Mouse (Mus musculus) heart, embryonic 11.5 days (tissue): ENCODE results near the gene Bloc1s4. TPM values are rescaled to one million over a fixed set of nuclear protein-coding genes. Genes with fewer than 3 reads are reported as not detected.

ENCODE experiments used
- ATAC-seq: fragments of 200-750 bp; cut with Nextera tagmentation; replicated peaks from 2 replicates; pipeline ENCODE4 v1.8.0; 2017; ENCODE audit warnings: moderate library complexity; ENCODE audit not compliant: insufficient number of reproducible peaks, low FRiP score, low TSS enrichment
- H3K27ac ChIP-seq: fragments of 300-500 bp; sonication (generic); 2 replicates; pipeline ENCODE4 v1.5.1; 2014; ENCODE audit warnings: mild to moderate bottlenecking, low read depth, low read length
- H3K27me3 ChIP-seq: fragments of 300-500 bp; sonication (generic); 2 replicates; pipeline ENCODE4 v1.6.1; 2014; ENCODE audit warnings: mild to moderate bottlenecking, low read length, mixed read lengths; ENCODE audit not compliant: control insufficient read depth, insufficient read depth
- H3K36me3 ChIP-seq: fragments of 300-500 bp; sonication (generic); 2 replicates; pipeline ENCODE4 v1.6.1; 2014; ENCODE audit warnings: mild to moderate bottlenecking, low read length, moderate library complexity, mixed read lengths; ENCODE audit not compliant: control insufficient read depth, insufficient read depth
- H3K4me1 ChIP-seq: fragments of 300-500 bp; sonication (generic); 2 replicates; pipeline ENCODE4 v1.6.1; 2014; ENCODE audit warnings: low read length; ENCODE audit not compliant: control insufficient read depth, insufficient read depth
- H3K4me2 ChIP-seq: fragments of 300-500 bp; sonication (generic); 2 replicates; pipeline ENCODE4 v1.6.1; 2014; ENCODE audit warnings: mild to moderate bottlenecking, moderate library complexity
- H3K4me3 ChIP-seq: fragments of 300-500 bp; sonication (generic); 2 replicates; pipeline ENCODE4 v1.5.1; 2014; ENCODE audit warnings: low read depth, low read length
- H3K9ac ChIP-seq: fragments of 300-500 bp; sonication (generic); 2 replicates; pipeline ENCODE4 v1.6.1; 2014; ENCODE audit warnings: mild to moderate bottlenecking, low read depth, low read length, moderate library complexity
- H3K9me3 ChIP-seq: fragments of 300-500 bp; sonication (generic); replicated peaks from 2 replicates; pipeline ENCODE4 v1.6.1; 2016; ENCODE audit warnings: low read length; ENCODE audit not compliant: control insufficient read depth
- WGBS: fragments of 180-500 bp; shearing (Covaris S2); extraction: QIAGEN DNeasy Blood & Tissue Kit; methylation state at CpG from one replicate; pipeline ENCODE4 v1.1.7; 2014; ENCODE audit not compliant: insufficient replicate concordance; 5-methylcytosine and 5-hydroxymethylcytosine counted together
- polyA plus RNA-seq: library from polyadenylated mRNA; unstranded; fragments of >200 nt; fragmentation: Nextera tagmentation; extraction: Ambion mirVana; gene quantifications from 2 replicates; pipeline ENCODE4 v1.2.1, GENCODE M21; 2014

Bloc1s4 gene
- polyA plus RNA-seq, 1 experiment from 2014 or later, result 20.1 TPM

DNA sequence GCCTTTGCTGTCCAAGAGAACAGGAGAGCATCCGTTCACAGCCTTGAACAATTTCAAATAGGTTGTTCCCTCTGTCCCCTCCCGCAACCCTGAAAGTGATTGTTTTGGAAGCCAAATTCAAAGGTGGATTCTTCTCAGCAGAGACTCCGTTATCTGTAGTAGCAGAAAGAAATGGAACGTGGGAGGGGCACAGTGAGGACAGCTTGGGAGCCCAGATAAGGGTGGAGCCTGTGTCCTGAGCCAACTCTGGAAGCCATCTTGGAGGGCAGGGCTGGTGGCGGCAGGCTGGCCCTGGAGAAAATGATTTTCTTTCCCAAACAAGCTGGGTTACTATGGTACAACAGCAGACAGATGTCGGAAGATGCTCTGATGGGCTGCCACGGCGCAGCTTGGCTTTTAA is 12.4 kb downstream of the Bloc1s4 start:
- Histone ChIP-seq H3K4me2 (peak overlapping the region; percentile 39), H3K9ac (no peak overlapping the region), H3K27ac (peak overlapping the region; percentile 70), H3K4me1 (peaks cover 26% of the 10 kb centered on the region), H3K4me3 (no peak overlapping the region), H3K36me3 (no peaks in the 10 kb centered on the region), H3K9me3 (no peaks in the 10 kb centered on the region), H3K27me3 (no peaks in the 10 kb centered on the region)
- peak; percentile 82 for ATAC-seq
- WGBS, result 58% methylated on average over 8 of the region's 8 CpGs

DNA sequence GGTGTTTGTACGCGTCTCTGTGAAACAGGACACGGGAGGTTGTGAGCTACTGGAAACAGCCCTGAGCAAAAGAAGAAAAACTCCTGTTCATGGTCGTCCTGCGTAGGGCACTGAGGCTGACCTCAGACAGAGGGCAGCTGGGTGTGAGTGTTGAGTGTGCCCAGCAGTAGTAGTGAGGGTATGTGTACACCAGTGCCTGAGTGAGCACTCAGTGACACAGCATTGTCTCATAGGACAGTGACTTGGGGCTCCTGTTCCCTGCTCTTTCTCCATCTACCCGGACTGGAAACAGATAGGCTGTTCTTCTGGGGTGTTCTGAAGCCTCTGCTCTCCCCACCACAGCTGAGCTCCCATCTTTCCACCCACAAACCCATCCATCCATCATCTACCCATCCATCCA is 13.3 kb downstream of the Bloc1s4 start:
- H3K36me3 ChIP-seq, result no peaks in the 10 kb centered on the region
- 82% methylated on average over 6 of the region's 6 CpGs for WGBS
- H3K4me2 ChIP-seq, result no peak overlapping the region
- no peak for ATAC-seq
- no peaks in the 10 kb centered on the region for H3K9me3 ChIP-seq
- H3K27ac ChIP-seq, result no peak overlapping the region; the same call in 1 of the 2 replicates
- H3K9ac ChIP-seq, result 0 out of 2 replicates have a peak overlapping the region, but pooled peaks have one; percentile 43
- peaks cover 28% of the 10 kb centered on the region for H3K4me1 ChIP-seq
- no peak overlapping the region for H3K4me3 ChIP-seq
- no peaks in the 10 kb centered on the region for H3K27me3 ChIP-seq

DNA sequence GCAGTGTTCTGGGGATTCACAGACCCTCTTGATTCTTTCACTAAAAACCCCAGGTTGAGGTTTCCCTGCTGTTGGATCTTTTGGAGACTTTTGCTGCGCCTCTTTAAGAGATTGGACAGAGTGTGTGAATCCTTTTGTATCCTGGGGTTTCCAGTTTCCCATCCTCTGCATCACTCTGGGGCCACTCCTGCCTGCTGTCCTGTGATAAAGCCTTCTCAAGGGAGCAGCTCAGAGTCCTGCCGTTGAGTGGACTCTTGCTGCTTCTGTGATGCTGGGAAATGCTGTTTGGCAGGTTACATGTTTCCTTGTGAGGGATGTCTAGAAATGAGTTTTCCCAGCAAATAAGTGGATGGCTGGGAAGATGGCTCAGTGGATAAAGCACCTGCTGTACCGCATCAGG is 15.0 kb downstream of the Bloc1s4 start:
- Histone ChIP-seq H3K4me3 (no peak overlapping the region), H3K9me3 (no peaks in the 10 kb centered on the region), H3K4me2 (no peak overlapping the region), H3K36me3 (no peaks in the 10 kb centered on the region), H3K27ac (no peak overlapping the region), H3K4me1 (peaks cover 14% of the 10 kb centered on the region), H3K9ac (no peak overlapping the region), H3K27me3 (no peaks in the 10 kb centered on the region)
- WGBS, result 66% methylated on average over 3 of the region's 3 CpGs
- no peak for ATAC-seq

DNA sequence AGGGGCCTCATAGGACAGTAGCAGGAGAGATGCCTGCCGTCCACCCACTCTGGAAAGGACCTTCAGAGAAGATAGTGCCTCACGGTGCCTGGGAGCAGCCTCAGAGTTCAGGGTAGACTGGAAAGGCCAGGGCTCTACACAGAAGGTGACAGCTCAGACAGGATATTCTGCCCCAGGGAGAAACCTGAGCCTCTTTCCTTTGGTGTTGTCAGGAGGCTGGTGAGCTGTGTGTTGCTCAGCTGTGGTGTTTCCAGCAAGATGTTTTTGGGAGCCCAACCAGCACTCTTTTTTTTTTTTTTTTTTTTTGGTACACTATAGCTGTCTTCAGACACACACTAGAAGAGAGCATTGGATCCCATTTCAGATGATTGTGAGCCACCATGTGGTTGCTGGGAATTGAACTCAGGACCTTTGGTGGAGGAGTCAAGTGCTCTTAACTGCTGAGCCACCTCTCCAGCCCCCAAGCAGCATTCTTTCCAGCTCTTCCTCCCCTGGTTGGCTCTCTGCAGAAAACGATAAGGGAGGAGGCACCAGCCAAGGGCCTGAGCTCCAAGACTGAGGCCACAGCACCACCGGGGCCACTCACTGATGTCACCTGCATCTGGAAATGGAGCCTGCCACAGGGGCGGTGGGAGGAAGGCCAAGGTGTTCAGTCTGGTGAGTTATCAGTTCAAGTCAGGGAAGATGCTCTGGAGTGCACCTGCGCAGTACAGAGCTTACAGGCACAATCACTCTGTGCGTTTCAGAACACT is 16.4 kb downstream of the Bloc1s4 start:
- no peak overlapping the region for H3K4me3 ChIP-seq
- ATAC-seq, result no peak
- no peaks in the 10 kb centered on the region for H3K36me3 ChIP-seq
- H3K27me3 ChIP-seq, result no peaks in the 10 kb centered on the region
- 58% methylated on average over 7 of the region's 7 CpGs for WGBS
- H3K4me1 ChIP-seq, result peaks cover 9% of the 10 kb centered on the region; the same call in 1 of the 2 replicates
- peak overlapping the region; percentile 43; the same call in 1 of the 2 replicates for H3K27ac ChIP-seq
- no peak overlapping the region for H3K9ac ChIP-seq
- H3K4me2 ChIP-seq, result no peak overlapping the region
- no peaks in the 10 kb centered on the region for H3K9me3 ChIP-seq

DNA sequence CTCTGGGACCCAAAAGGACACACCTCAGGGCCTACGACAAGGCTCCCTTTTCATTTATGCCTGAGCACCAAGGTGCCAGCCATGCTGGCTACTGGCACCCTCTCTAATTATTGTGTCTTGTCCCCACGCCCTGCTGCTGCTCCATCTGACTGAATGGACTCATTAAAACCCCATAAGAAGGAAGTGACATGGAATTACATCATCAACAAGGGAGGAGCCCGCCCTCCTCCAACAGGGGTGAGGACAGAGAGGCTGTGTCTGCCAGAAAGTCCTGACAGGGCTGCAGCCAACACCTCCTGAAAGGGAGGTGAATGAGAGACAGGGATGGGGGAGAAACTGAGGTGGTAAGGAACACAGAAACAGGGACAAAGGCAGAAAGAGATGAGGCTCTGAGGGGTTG is 17.8 kb downstream of the Bloc1s4 start:
- WGBS, result 83% methylated on average over 3 of the region's 3 CpGs
- H3K36me3 ChIP-seq, result no peaks in the 10 kb centered on the region
- no peak overlapping the region for H3K4me3 ChIP-seq
- no peaks in the 10 kb centered on the region for H3K9me3 ChIP-seq
- H3K4me1 ChIP-seq, result peaks cover 15% of the 10 kb centered on the region; the same call in 1 of the 2 replicates
- H3K4me2 ChIP-seq, result no peak overlapping the region
- ATAC-seq, result no peak
- H3K27me3 ChIP-seq, result no peaks in the 10 kb centered on the region
- H3K9ac ChIP-seq, result no peak overlapping the region
- no peak overlapping the region for H3K27ac ChIP-seq

DNA sequence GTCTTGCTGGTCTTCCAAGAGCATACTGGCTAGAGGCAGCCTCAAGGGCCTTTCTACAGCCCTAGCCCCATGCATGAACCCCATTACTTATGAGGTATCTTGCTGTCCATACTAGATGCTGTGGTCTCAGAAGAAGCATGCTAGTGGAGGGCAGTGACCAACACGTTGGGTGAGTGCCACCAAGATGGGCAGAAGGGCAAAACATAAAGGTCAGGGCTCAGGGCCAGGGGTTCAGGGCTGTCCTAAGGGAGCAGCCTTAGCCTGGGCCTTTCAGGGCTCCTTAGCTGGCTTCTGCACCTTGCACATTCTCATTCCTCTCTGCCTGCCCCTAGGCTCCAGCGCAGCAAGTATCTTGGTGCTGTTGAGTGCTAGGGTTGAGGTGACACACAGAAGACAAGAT is 18.5 kb downstream of the Bloc1s4 start:
- ATAC-seq, result no peak
- Histone ChIP-seq H3K27ac (no peak overlapping the region), H3K9me3 (no peaks in the 10 kb centered on the region), H3K4me2 (no peak overlapping the region), H3K27me3 (no peaks in the 10 kb centered on the region), H3K36me3 (no peaks in the 10 kb centered on the region), H3K9ac (no peak overlapping the region), H3K4me1 (peaks cover 15% of the 10 kb centered on the region; the same call in 1 of the 2 replicates), H3K4me3 (no peak overlapping the region)
- WGBS, result 88% methylated on average over 2 of the region's 2 CpGs

DNA sequence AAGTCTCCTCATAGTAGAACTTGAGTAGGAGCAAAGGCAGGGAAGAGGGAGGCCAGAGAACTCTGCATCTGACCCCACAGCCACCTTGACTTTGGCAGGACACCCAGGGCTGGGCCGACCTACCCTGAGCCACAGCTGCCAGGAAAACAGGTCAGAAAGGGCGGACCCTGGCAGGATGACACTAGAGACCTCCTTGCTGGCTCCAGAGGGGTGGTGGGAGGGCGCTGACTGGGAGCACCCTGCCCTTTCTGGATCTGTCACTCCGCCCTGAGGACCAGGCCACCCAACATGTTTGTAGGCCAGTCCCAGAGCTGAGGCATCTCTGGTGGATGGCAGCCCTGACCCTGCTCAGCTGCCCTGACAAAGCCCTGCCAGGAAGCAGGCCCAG is 19.4 kb downstream of the Bloc1s4 start:
- H3K9ac ChIP-seq, result no peak overlapping the region
- 78% methylated on average over 4 of the region's 4 CpGs for WGBS

DNA sequence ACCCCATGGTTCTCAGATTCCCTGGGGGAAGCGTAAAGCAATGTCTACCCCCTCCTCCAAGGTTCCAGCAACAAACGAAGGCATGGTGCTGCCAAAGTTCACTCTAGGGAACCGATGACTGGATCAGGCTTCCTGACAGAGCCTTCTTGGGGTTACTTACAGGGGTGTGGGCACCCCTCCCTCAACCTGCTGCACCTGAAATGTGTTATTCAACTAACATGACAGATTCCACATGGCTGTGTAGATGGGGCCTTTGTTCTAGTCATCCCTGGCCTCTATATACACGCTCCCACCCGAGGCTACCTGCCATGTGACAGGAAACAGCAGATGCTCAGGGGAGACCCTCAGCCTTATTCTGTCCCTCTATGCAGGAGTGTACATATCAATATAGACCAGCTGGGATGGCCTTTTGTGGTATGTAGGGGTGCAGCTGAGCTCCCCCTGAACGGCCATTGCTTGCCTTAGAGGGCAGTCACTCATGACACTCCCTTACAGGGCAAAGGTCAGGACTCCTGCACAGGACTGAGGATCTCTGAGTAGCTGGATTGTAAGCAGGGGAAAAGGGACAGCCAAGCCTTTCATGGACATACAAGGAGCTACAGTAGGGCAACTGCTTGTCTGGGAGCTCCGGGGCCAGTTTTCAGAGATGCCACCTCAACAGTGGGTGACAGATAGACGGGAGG is 19.9 kb downstream of the Bloc1s4 start:
- no peak for ATAC-seq
- Histone ChIP-seq H3K4me3 (no peak overlapping the region), H3K9me3 (no peaks in the 10 kb centered on the region), H3K27ac (no peak overlapping the region), H3K36me3 (no peaks in the 10 kb centered on the region), H3K4me2 (no peak overlapping the region), H3K27me3 (no peaks in the 10 kb centered on the region), H3K4me1 (peaks cover 15% of the 10 kb centered on the region; the same call in 1 of the 2 replicates), H3K9ac (no peak overlapping the region)
- 84% methylated on average over 8 of the region's 8 CpGs for WGBS

More for the DNA sequence above, 19.4 kb downstream of the Bloc1s4 start:
- no peak overlapping the region for H3K4me3 ChIP-seq
- no peak overlapping the region for H3K27ac ChIP-seq
- H3K4me1 ChIP-seq, result peaks cover 15% of the 10 kb centered on the region; the same call in 1 of the 2 replicates
- no peak overlapping the region for H3K4me2 ChIP-seq
- no peaks in the 10 kb centered on the region for H3K9me3 ChIP-seq
- H3K27me3 ChIP-seq, result no peaks in the 10 kb centered on the region
- no peak for ATAC-seq
- no peaks in the 10 kb centered on the region for H3K36me3 ChIP-seq
